Mouse (Mus musculus) brain, embryonic 14.5 days (tissue): ENCODE data around the gene Gm3625. TPM values are rescaled to one million over a fixed set of nuclear protein-coding genes. Genes with fewer than 3 reads are reported as not detected.
"Not testable (repeated sequence)": the region's sequence is repeated elsewhere in the genome, so short reads cannot be mapped to it uniquely, and the experiment has no call there.

ENCODE experiments used
- DNase-seq: peaks from one replicate; pipeline ENCODE4 v3.0.0-alpha.2; 2011; ENCODE audit warnings: low read depth
- CTCF ChIP-seq: fragments of 200-500 bp; IDR thresholded peaks from 2 replicates; pipeline ENCODE4 v1.5.1; 2012; ENCODE audit warnings: inconsistent platforms, mild to moderate bottlenecking, moderate library complexity, borderline replicate concordance; ENCODE audit not compliant: insufficient read depth, insufficient read length; ENCODE audit errors: extremely low read depth
- POLR2A ChIP-seq: fragments of 200-500 bp; IDR thresholded peaks from 2 replicates; pipeline ENCODE4 v1.6.1; 2012; ENCODE audit warnings: mild to moderate bottlenecking, inconsistent platforms, borderline replicate concordance; ENCODE audit not compliant: poor library complexity, insufficient read depth, insufficient read length, severe bottlenecking; ENCODE audit errors: extremely low read depth
- polyA plus RNA-seq: library from polyadenylated mRNA; depleted of rRNA; stranded (reverse); fragments of >200 nt; gene quantifications from 2 replicates; pipeline ENCODE4 v1.2.3, GENCODE M21; 2012

Gm3625 gene
- polyA plus RNA-seq, 1 experiment: not detected

GRCm38 (mm10) chr12:4588603-4589002, 4.1 kb downstream of the Gm3625 start:
- peak; percentile 29 for DNase-seq
- TF ChIP-seq POLR2A: no peak
- no peak for TF ChIP-seq CTCF

- no peak for TF ChIP-seq CTCF
- no peak for TF ChIP-seq POLR2A
- DNase-seq: no peak
These were observed 4.9 kb downstream of the Gm3625 start for GRCm38 (mm10) chr12:4587846-4588245.

- DNase-seq: no peak
- TF ChIP-seq POLR2A: no peak
- no peak for TF ChIP-seq CTCF
These were observed 10.4 kb downstream of the Gm3625 start for GRCm38 (mm10) chr12:4582326-4582725.

- no peak for TF ChIP-seq CTCF
- no peak for DNase-seq
These were observed 18.7 kb downstream of the Gm3625 start for GRCm38 (mm10) chr12:4574065-4574464.

- TF ChIP-seq POLR2A (no peak), CTCF (peak; percentile 45; the same call in 1 of the 2 replicates)
- DNase-seq: peak; percentile 61
These were observed 20.9 kb downstream of the Gm3625 start for GRCm38 (mm10) chr12:4571864-4572263.

GRCm38 (mm10) chr12:4558475-4559279, 34.0 kb downstream of the Gm3625 start:
- DNase-seq: peak; percentile 26

GRCm38 (mm10) chr12:4558013-4558412, 34.7 kb downstream of the Gm3625 start:
- DNase-seq: no peak
- TF ChIP-seq POLR2A: no peak
- TF ChIP-seq CTCF: no peak

More at GRCm38 (mm10) chr12:4558475-4559279, 34.0 kb downstream of the Gm3625 start:
- no peak for TF ChIP-seq CTCF
- TF ChIP-seq POLR2A: no peak

GRCm38 (mm10) chr12:4557436-4557835, 35.3 kb downstream of the Gm3625 start:
- no peak for DNase-seq
- TF ChIP-seq CTCF: no peak
- TF ChIP-seq POLR2A: no peak

GRCm38 (mm10) chr12:4556891-4557290, 35.8 kb downstream of the Gm3625 start:
- no peak for DNase-seq
- TF ChIP-seq CTCF (no peak), POLR2A (no peak)

- TF ChIP-seq POLR2A (no peak), CTCF (no peak)
- DNase-seq: no peak
These were observed 37.3 kb downstream of the Gm3625 start for GRCm38 (mm10) chr12:4555451-4555850.

GRCm38 (mm10) chr12:4553704-4554103, 39.0 kb downstream of the Gm3625 start:
- DNase-seq: not testable (repeated sequence)

GRCm38 (mm10) chr12:4548053-4549013, 44.4 kb downstream of the Gm3625 start:
- TF ChIP-seq POLR2A (no peak), CTCF (peak; percentile 94)
- peak; percentile 95 for DNase-seq

GRCm38 (mm10) chr12:4547557-4547956, 45.2 kb downstream of the Gm3625 start:
- peak; percentile 49 for DNase-seq
- TF ChIP-seq CTCF (no peak), POLR2A (no peak)
